Mouse (Mus musculus): ENCODE data around the gene Patl2.

The Patl2 gene

DNA sequence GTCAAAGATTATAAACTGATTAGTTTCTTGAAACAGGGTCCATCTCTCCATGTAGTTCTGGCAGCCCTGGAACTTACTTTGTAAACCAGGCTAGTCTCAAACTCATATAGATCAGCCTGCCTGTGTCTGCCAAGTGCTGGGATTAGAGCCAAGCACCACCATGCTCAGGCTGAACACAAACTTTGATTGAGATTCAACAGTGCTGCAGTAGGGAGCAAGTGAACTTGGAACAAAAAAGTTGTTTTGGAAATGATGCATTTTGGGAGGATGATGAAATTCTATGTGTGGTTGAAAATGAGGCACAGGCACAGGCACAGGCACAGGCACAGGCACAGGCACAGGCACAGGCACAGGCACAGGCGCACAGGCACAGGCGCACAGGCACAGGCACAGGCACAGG lies 13.8 kb downstream of the Patl2 start:
- DNase-seq (ENCODE audit: extremely low spot score): no peak

DNA sequence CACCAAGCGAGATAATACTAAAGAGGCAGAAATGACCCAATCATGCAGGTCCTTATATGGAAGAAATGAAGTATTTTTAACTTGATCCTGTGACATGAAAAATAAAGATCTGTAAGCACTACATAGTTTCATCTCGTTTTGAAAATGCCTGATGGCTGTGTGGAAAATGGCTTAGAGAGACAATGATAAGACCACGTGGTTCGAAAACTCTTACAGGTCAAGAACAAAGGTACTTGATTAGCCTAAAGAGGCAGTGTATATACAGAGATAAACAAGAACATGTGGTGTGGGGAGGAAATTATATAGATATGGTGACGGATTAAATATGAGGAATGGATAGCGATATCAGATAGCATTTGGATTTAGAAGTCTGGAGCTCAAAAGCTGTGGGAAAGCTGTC lies 14.7 kb downstream of the Patl2 start:
- DNase-seq (ENCODE audit: extremely low spot score): no peak

GRCm38 (mm10) chr2:122164293-122164692 lies 21.7 kb downstream of the Patl2 start:
- no peak for DNase-seq (ENCODE audit: extremely low spot score)

DNA sequence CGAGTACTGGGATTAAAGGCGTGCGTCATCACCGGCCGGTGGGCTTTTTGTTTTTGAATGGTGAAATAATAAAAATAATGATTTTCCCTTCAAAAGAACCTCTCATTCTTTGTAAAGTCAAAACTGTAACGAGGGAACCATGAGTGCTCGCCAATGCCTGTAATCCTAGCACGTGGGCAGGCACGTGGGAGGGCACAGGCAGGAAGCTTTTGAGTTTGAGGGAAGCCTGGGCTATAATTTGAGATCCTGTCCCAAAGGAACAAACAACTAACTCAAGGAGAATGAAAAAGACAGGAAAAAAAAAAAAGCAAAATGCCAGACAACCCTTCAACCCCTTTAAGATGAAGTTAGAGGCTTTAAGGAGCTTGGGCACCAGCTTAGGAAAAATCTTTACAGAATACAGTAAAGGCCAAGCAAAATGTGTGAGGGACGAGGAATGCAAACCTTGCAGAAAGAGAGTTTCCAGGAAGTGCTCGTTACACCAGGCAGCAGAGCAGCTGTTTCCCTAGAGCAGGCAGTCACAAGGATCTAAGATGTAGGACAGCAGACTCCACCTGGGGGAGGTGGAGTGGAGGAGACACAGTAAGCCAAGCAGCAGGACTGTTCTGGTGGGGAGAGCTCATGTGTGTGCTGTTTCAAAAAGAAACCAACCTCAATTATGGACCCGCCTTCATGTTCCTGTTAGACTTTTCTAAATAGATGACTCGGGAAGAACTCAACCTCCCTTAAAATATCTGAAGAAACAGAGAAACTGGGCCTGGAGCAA lies 22.4 kb downstream of the Patl2 start:
- DNase-seq (ENCODE audit: extremely low spot score): no peak

- no peak for DNase-seq (ENCODE audit: extremely low spot score)
Observed at GRCm38 (mm10) chr2:122162529-122162928, 23.5 kb downstream of the Patl2 start.

GRCm38 (mm10) chr2:122161542-122161941 lies 24.4 kb downstream of the Patl2 start:
- peak; percentile 14 for DNase-seq (ENCODE audit: extremely low spot score)

DNA sequence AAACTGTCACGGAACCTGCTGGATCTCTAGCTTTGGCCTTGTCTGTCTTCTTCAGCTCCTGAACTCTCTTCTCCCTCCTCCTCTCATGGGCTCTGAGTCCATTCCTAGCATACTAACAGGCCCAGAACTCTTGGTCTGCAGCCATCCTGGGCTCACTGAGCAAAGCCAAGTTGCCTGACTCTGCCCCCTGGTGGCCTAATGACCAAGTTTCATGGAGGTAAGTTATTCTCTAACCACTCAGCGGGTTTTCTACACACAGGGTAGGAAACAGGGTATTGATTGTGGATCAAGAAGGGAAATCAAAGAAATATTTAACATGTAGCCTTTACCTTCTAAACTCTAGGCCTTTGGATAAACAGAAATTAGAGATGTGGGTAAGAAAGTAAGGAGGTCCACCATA lies 25.3 kb downstream of the Patl2 start, which contains the start of gene Trim69:
Gene Trim69 (plus strand): TSS at position 21 of the 400 bp plus-strand sequence.
- DNase-seq (ENCODE audit: extremely low spot score): peak; percentile 79

- no peak for DNase-seq (ENCODE audit: extremely low spot score)
Observed at GRCm38 (mm10) chr2:122159667-122160066, 26.3 kb downstream of the Patl2 start.

- no peak for DNase-seq (ENCODE audit: extremely low spot score)
Observed at GRCm38 (mm10) chr2:122158362-122158802, 27.6 kb downstream of the Patl2 start.

GRCm38 (mm10) chr2:122157561-122157960 lies 28.4 kb downstream of the Patl2 start:
- no peak for DNase-seq (ENCODE audit: extremely low spot score)

DNA sequence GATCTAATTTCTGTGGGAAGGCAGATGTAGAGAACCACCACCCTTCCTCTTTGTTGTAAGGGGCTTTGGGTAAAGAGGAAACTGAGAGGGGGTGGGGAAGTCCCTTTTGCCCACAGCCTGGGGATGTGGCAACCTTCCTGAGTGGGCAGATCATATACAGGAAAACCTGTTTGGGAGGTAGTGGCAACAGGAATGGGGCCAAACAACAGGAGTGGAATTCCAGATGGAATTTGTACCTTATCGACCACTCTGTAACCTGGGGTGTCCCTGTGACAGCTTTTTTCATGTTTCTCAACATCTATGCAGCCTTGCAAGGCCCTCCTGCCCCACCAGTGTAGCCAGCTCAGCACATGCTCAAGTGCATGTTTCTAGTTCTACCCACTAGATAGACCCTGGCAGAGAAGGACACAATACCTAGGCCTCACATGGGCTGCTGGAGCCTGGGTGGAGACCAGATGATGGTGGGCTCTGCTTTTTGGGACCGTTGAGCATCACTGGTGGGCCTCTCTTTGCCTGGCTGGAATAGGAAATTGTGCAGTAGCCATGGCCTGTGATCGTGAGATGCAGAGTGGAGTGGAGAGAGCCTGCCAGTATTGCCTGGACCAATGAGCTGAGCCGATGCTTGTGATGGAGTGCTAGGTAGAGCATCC lies 29.8 kb downstream of the Patl2 start:
- DNase-seq (ENCODE audit: extremely low spot score): no peak

GRCm38 (mm10) chr2:122155292-122155691 lies 30.7 kb downstream of the Patl2 start:
- DNase-seq (ENCODE audit: extremely low spot score): no peak

DNA sequence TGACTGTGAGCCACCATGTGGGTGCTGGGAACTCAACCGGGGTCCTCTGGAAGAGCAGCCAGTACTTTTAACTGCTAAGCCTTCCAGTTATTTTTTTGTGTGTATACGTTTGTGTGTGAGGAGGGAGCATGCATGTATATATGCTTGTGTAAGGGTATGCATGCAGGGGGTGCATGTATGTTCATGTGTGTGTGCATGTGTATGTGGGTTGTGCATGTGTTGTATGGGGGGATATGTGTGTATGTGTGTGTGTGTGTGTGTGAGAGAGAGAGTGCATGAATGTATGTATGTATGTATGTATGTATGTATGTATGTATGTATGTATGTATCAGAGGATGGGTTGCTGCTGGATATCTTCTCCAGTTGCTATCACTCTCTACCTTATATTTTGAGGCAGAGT lies 31.5 kb downstream of the Patl2 start:
- DNase-seq (ENCODE audit: extremely low spot score): no peak

- DNase-seq (ENCODE audit: extremely low spot score): no peak
Observed at GRCm38 (mm10) chr2:122153681-122154365, 32.2 kb downstream of the Patl2 start.

DNA sequence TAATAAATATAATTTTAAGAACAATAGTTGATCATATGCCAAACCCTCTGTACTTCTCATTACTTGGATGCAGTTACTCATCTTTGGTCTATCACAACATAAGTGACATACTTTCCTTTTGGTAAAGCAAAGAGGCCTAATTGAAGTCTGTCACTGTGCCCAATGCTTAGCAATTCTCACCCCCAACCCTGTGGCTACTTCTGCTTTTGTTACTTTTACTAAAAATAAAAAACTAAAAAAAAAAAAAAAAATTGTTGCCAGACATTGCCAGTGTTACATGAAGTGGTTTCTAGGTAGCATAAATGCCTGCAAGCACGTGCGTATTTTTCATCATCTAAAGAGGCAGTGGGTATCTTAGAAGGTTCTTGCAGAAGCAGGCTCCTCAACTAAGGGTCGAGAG lies 33.1 kb downstream of the Patl2 start:
- DNase-seq (ENCODE audit: extremely low spot score): no peak

- DNase-seq (ENCODE audit: extremely low spot score): no peak
Observed at GRCm38 (mm10) chr2:122151221-122151620, 34.8 kb downstream of the Patl2 start.

DNA sequence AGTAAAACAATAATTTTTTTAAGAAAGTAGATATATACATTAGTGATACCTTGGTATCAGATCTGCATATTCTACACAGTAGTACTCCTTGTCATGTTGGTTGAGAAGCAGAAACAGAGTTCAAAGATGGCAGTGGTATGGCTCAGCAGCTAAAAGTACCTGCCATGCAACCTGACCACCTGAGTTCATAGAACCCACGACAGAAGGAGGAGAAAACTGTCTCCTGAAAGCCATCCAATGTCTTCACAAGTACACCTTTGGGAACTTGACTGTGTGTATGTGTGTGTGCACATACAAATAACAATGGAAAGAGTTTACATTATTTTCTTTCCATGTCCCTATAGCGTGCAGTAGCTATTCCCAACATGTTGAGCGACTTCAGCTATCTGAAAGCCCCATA lies 36.3 kb downstream of the Patl2 start:
- no peak for DNase-seq (ENCODE audit: extremely low spot score)

GRCm38 (mm10) chr2:122149316-122149715 lies 36.7 kb downstream of the Patl2 start:
- no peak for DNase-seq (ENCODE audit: extremely low spot score)

- no peak for DNase-seq (ENCODE audit: extremely low spot score)
Observed at GRCm38 (mm10) chr2:122148242-122148917, 37.6 kb downstream of the Patl2 start.

DNA sequence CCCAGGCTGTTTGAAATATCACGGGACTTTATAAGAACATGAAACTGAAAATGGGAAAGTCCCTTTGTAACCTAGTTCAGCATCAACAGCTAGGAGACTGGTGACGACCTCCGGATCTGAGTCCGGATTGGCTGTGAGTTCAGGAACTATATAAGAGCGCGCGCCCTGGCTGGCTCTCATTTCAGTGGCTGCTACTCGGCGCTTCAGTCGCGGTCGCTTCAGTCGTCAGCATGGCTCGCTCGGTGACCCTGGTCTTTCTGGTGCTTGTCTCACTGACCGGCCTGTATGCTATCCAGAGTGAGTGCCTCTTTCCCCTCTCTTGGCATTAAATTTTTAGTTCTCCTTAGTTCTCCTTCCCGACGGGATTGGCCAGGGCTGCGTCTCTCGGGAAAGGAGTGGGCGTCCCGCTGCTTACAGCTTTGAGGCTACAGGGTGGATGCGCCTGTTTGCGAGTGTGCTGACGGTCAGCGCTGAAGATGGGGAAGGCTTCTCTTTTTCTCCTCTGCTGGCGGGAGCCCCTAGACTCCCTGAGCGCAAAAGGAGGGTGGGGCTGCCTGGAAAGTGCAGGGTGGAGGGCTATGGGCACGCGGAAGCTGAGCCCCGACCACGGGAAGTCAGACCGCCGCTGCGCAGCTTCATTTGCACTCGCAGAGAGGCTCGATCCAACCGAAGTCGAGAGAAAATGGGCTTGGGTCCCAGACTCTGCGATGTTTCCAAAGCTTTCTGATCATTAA lies 38.3 kb downstream of the Patl2 start, which contains the start of gene B2m:
Gene B2m (plus strand): TSS at position 179 of the 734 bp plus-strand sequence.
- DNase-seq (ENCODE audit: extremely low spot score): peak; percentile 93

GRCm38 (mm10) chr2:122146687-122147086 lies 39.3 kb downstream of the Patl2 start:
- no peak for DNase-seq (ENCODE audit: extremely low spot score)
